Mouse (Mus musculus) small intestine, adult 2 months (tissue): Measurements from ENCODE around the gene Mrpl43. TPM values are rescaled to one million over a fixed set of nuclear protein-coding genes. Genes with fewer than 3 reads are reported as not detected.

ENCODE experiments used
- H3K27ac ChIP-seq: fragments of 200-500 bp; 2 replicates; pipeline ENCODE4 v1.5.1; 2012; ENCODE audit warnings: low read depth, low read length, control low read depth, inconsistent platforms; ENCODE audit not compliant: insufficient read depth
- H3K27me3 ChIP-seq: fragments of 200-500 bp; 2 replicates; pipeline ENCODE4 v1.6.1; 2012; ENCODE audit warnings: mild to moderate bottlenecking, moderate library complexity, low read length, inconsistent platforms; ENCODE audit not compliant: control insufficient read depth, insufficient read depth
- H3K36me3 ChIP-seq: fragments of 200-500 bp; 2 replicates; pipeline ENCODE4 v1.6.1; 2012; ENCODE audit warnings: mild to moderate bottlenecking, low read length, control low read depth, inconsistent platforms; ENCODE audit not compliant: control insufficient read depth, insufficient read depth
- H3K4me1 ChIP-seq: fragments of 200-500 bp; 2 replicates; pipeline ENCODE4 v1.6.1; 2012; ENCODE audit warnings: low read length, inconsistent platforms, mixed read lengths; ENCODE audit not compliant: control insufficient read depth, insufficient read depth, insufficient read length
- H3K4me3 ChIP-seq: fragments of 200-500 bp; 2 replicates; pipeline ENCODE4 v1.5.1; 2012; ENCODE audit warnings: low read depth, mild to moderate bottlenecking, control low read depth, inconsistent platforms, low read length, moderate library complexity
- CTCF ChIP-seq: fragments of 200-500 bp; IDR thresholded peaks from 2 replicates; pipeline ENCODE4 v1.5.1; 2012; ENCODE audit warnings: low read depth, mild to moderate bottlenecking, control low read depth, inconsistent platforms, low read length, moderate library complexity, mixed read lengths; ENCODE audit not compliant: insufficient replicate concordance, insufficient read length; ENCODE audit errors: extremely low read depth
- POLR2A ChIP-seq: fragments of 200-500 bp; IDR thresholded peaks from 2 replicates; pipeline ENCODE4 v1.6.1; 2012; ENCODE audit warnings: low read depth, mild to moderate bottlenecking, control low read depth, inconsistent platforms, low read length, moderate library complexity
- WGBS: fragments of 180-500 bp; shearing (Covaris S2); methylation state at CpG from one replicate; pipeline ENCODE4 v1.1.7; 2018; 5-methylcytosine and 5-hydroxymethylcytosine counted together
- polyA plus RNA-seq: library from polyadenylated mRNA; depleted of rRNA; stranded (reverse); fragments of >200 nt; gene quantifications from 2 replicates; pipeline ENCODE4 v1.2.3, GENCODE M21; 2012

Gene Mrpl43
- polyA plus RNA-seq, 1 experiment: 126 TPM

- TF ChIP-seq CTCF (no peak), POLR2A (no peak; the same call in 1 of the 2 replicates)
- peaks cover 21% of the 10 kb centered on the region; the same call in 1 of the 2 replicates for H3K4me1 ChIP-seq
- H3K36me3 ChIP-seq: peaks cover 45% of the 10 kb centered on the region
- WGBS: 7% methylated on average over 16 of the region's 16 CpGs
- H3K4me3 ChIP-seq: peak within 1 kb of the TSS; percentile 88
- no peaks in the 10 kb centered on the region for H3K27me3 ChIP-seq
- peak within 1 kb of the TSS; percentile 87 for H3K27ac ChIP-seq
Observed at GRCm38 (mm10) chr19:45005444-45005843, 798 bp downstream of the Mrpl43 start, which contains the start of gene Twnk. Gene Twnk, plus strand, starts transcription at chr19:45005663.

GRCm38 (mm10) chr19:45003740-45004516 is 2.3 kb downstream of the Mrpl43 start:
- 84% methylated on average over 7 of the region's 7 CpGs for WGBS
- TF ChIP-seq CTCF (no peak), POLR2A (0 out of 2 replicates have a peak, but pooled peaks have one; percentile 11)
- peaks cover 21% of the 10 kb centered on the region; the same call in 1 of the 2 replicates for H3K4me1 ChIP-seq

GRCm38 (mm10) chr19:45002301-45002700 is 3.9 kb downstream of the Mrpl43 start:
- 55% methylated on average over 3 of the region's 3 CpGs for WGBS
- Histone ChIP-seq H3K36me3 (peaks cover 58% of the 10 kb centered on the region), H3K27ac (no peak overlapping the region), H3K4me3 (no peak overlapping the region), H3K27me3 (no peaks in the 10 kb centered on the region), H3K4me1 (peaks cover 12% of the 10 kb centered on the region; the same call in 1 of the 2 replicates)
- TF ChIP-seq POLR2A: no peak
- TF ChIP-seq CTCF: no peak

More at GRCm38 (mm10) chr19:45003740-45004516, 2.3 kb downstream of the Mrpl43 start:
- H3K36me3 ChIP-seq: peaks cover 45% of the 10 kb centered on the region
- no peaks in the 10 kb centered on the region for H3K27me3 ChIP-seq
- no peak overlapping the region for H3K27ac ChIP-seq
- no peak overlapping the region for H3K4me3 ChIP-seq

- Histone ChIP-seq H3K27me3 (no peaks in the 10 kb centered on the region), H3K36me3 (peaks cover 76% of the 10 kb centered on the region), H3K4me3 (no peak overlapping the region), H3K4me1 (no peaks in the 10 kb centered on the region), H3K27ac (no peak overlapping the region)
- TF ChIP-seq CTCF: no peak
- TF ChIP-seq POLR2A: no peak
- WGBS: 87% methylated on average over 8 of the region's 8 CpGs
Observed at GRCm38 (mm10) chr19:44999647-45000046, 6.6 kb downstream of the Mrpl43 start.

- no peak overlapping the region for H3K4me3 ChIP-seq
- H3K36me3 ChIP-seq: peaks cover 72% of the 10 kb centered on the region
- WGBS: 78% methylated on average over 11 of the region's 11 CpGs
- no peaks in the 10 kb centered on the region for H3K27me3 ChIP-seq
- TF ChIP-seq POLR2A: no peak
- no peak for TF ChIP-seq CTCF
- no peak overlapping the region for H3K27ac ChIP-seq
- H3K4me1 ChIP-seq: no peaks in the 10 kb centered on the region; the same call in 1 of the 2 replicates
Observed at GRCm38 (mm10) chr19:44997786-44998185, 8.5 kb downstream of the Mrpl43 start.

- Histone ChIP-seq H3K27me3 (no peaks in the 10 kb centered on the region; the same call in 1 of the 2 replicates), H3K4me1 (peaks cover 20% of the 10 kb centered on the region), H3K36me3 (peaks cover 38% of the 10 kb centered on the region), H3K4me3 (no peak overlapping the region), H3K27ac (no peak overlapping the region)
- WGBS: 76% methylated on average over 7 of the region's 7 CpGs
- TF ChIP-seq CTCF: no peak
- no peak for TF ChIP-seq POLR2A
Observed at GRCm38 (mm10) chr19:44992712-44993111, 13.5 kb downstream of the Mrpl43 start.

GRCm38 (mm10) chr19:44992246-44992645 is 14.0 kb downstream of the Mrpl43 start:
- Histone ChIP-seq H3K4me3 (no peak overlapping the region), H3K27ac (no peak overlapping the region), H3K4me1 (peaks cover 20% of the 10 kb centered on the region), H3K36me3 (peaks cover 35% of the 10 kb centered on the region), H3K27me3 (no peaks in the 10 kb centered on the region; the same call in 1 of the 2 replicates)
- no peak for TF ChIP-seq CTCF
- no peak for TF ChIP-seq POLR2A
- 61% methylated on average over 7 of the region's 7 CpGs for WGBS

- peak overlapping the region; percentile 47 for H3K4me3 ChIP-seq
- H3K4me1 ChIP-seq: peaks cover 30% of the 10 kb centered on the region
- H3K36me3 ChIP-seq: peaks cover 24% of the 10 kb centered on the region
- WGBS: 27% methylated on average over 8 of the region's 8 CpGs
- TF ChIP-seq POLR2A: no peak
- TF ChIP-seq CTCF: no peak
- H3K27me3 ChIP-seq: no peaks in the 10 kb centered on the region; the same call in 1 of the 2 replicates
- peak overlapping the region; percentile 98 for H3K27ac ChIP-seq
Observed at GRCm38 (mm10) chr19:44991031-44991430, 15.2 kb downstream of the Mrpl43 start.
